ENCODE assay signal across 9 mouse cellular contexts in the genomic region with DNA sequence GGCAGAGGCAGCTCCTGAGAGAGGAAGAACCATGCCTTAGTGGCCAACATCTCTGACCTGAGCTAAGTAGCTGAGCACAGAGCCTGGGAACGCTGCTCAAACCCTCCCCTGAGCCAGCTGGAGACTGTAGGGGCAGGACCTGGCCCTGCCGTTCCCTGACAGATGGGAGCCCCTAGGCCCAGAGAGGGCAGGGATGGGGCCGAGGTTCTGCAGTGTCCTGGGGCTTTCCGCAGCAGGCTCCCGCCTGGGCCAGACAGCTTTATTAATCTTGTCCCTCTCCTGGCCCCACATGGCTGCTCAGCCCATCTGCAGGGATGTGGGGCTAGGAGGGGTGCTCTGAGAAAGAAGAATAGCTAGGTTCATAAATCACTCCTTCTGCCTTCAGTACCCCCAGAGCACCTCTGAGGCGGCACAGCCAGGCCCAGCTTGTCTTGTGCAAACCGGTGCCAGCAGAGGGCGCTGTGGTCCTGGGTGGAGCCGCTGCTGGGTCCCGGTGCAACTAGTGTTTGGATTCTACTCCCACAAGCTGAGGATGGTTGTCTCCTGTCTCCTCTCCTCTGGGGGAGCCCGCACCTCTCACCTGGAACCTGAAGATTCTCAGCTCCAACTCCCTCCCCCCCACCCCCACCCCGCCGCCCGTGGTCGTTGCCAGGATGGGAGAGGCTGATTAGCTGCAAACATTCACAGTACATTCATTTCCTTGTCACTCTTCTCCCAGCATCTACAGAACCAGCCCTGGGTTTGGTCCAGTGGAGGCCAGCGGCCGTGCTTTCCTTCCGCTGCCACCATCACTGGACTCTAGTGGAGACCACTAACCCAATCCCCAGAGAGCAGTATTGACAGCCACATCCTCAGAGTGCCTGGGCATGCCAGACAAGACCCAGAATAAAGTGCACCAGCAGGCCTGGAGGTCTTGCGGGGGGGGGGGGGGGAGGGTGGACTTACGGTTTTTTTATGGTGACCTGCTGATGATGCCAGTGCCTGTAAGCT. TPM values are rescaled to one million over a fixed set of nuclear protein-coding genes. Genes with fewer than 3 reads are reported as not detected.
DNase-seq lines count a peak whose midpoint lies in the region; ATAC-seq and TF ChIP-seq lines count a peak whose summit lies in the region.
"Had no signal": no experiment of that assay in that cellular context is flagged by ENCODE, and none has a peak within 500 bp of the region (broad histone marks: within the 10 kb centered on the region; RNA-seq: fewer than 3 reads in every experiment).

No protein-coding gene starts in this region.

- H3K79me2 ChIP-seq in CH12.LX (replicated peaks; ENCODE audit: control insufficient read depth, extremely low read depth, insufficient read depth, poor library complexity, severe bottlenecking) = no peaks in the 10 kb centered on the region

- TF ChIP-seq POLR2A in CH12.LX (IDR thresholded peaks at IDR 0.05; ENCODE audit: low read depth, low read length) = no peak

- no peaks in the 10 kb centered on the region for H3K36me3 ChIP-seq in CH12.LX (replicated peaks in 1 of 2; ENCODE audit: control insufficient read depth in 1 of 2, insufficient read depth in 1 of 2, low read length in 1 of 2)
- peaks cover 12% of the 10 kb centered on the region for H3K36me3 ChIP-seq in forebrain, embryonic 13.5 days (ENCODE audit: poor library complexity, severe bottlenecking)
- peaks cover 5% of the 10 kb centered on the region; the same call in 1 of the 2 replicates for H3K36me3 ChIP-seq in heart, postnatal 0 days (replicated peaks; ENCODE audit: control insufficient read depth, insufficient read depth, low read length)
- no peaks in the 10 kb centered on the region for H3K36me3 ChIP-seq in liver, postnatal 0 days (replicated peaks; ENCODE audit: insufficient read depth, low read length)

- H3K9me3 ChIP-seq in CH12.LX (replicated peaks; ENCODE audit: low read length) = peaks cover 5% of the 10 kb centered on the region
- no peaks in the 10 kb centered on the region for H3K9me3 ChIP-seq in forebrain, embryonic 13.5 days (replicated peaks)
- H3K9me3 ChIP-seq in heart, postnatal 0 days (replicated peaks; ENCODE audit: control insufficient read depth, low read length) = no peaks in the 10 kb centered on the region
- H3K9me3 ChIP-seq in liver, postnatal 0 days (ENCODE audit: low read length) = no peaks in the 10 kb centered on the region

- peak; percentile 24 to 77; a peak in 2 of 4 replicates for TF ChIP-seq CTCF in CH12.LX (conservative IDR thresholded peaks at IDR 0.05 in 1 of 2, IDR thresholded peaks at IDR 0.05 in 1 of 2; ENCODE audit: low read depth in 2 of 2, low read length in 2 of 2)
- peak; percentile 91 for TF ChIP-seq CTCF in heart, postnatal 0 days (IDR thresholded peaks at IDR 0.05; ENCODE audit: low read depth)
- peak; percentile 81 for TF ChIP-seq CTCF in liver, postnatal 0 days (IDR thresholded peaks at IDR 0.05; ENCODE audit: low read depth)

- H3K27me3 ChIP-seq in CH12.LX (replicated peaks) = peaks cover 86% of the 10 kb centered on the region
- no peaks in the 10 kb centered on the region for H3K27me3 ChIP-seq in forebrain, embryonic 13.5 days
- 0 out of 2 replicates have a peak, but pooled peaks cover 3% of the 10 kb centered on the region for H3K27me3 ChIP-seq in heart, postnatal 0 days (ENCODE audit: control insufficient read depth, insufficient read depth, low read length)
- H3K27me3 ChIP-seq in liver, postnatal 0 days (ENCODE audit: insufficient read depth, low read length) = no peaks in the 10 kb centered on the region

- TF ChIP-seq EP300 in CH12.LX (IDR thresholded peaks at IDR 0.05; ENCODE audit: low read length) = no peak
- TF ChIP-seq EP300 in heart, postnatal 0 days (IDR thresholded peaks at IDR 0.05; ENCODE audit: low read depth) = no peak
- no peak for TF ChIP-seq EP300 in liver, postnatal 0 days (IDR thresholded peaks at IDR 0.05; ENCODE audit: low read depth)

- H3K27ac ChIP-seq in CH12.LX (ENCODE audit: insufficient read depth, low read depth) = no peak overlapping the region
- H3K27ac ChIP-seq in forebrain, embryonic 13.5 days = peak overlapping the region; percentile 89
- no peak overlapping the region for H3K27ac ChIP-seq in heart, postnatal 0 days (ENCODE audit: low read depth)
- H3K27ac ChIP-seq in liver, postnatal 0 days (ENCODE audit: low read depth) = no peak overlapping the region

- H3K9ac ChIP-seq in CH12.LX (ENCODE audit: insufficient read depth, low read depth) = no peak overlapping the region
- H3K9ac ChIP-seq in forebrain, embryonic 13.5 days = peak overlapping the region; percentile 60
- H3K9ac ChIP-seq in heart, postnatal 0 days (replicated peaks; ENCODE audit: low read depth, low read length) = no peak overlapping the region
- H3K9ac ChIP-seq in liver, postnatal 0 days (replicated peaks) = no peak overlapping the region

- 5% methylated on average over 15 of the region's 20 CpGs for WGBS in forebrain, embryonic 13.5 days
- WGBS in heart, postnatal 0 days = 23% methylated on average over 20 of the region's 20 CpGs
- WGBS in liver, postnatal 0 days (ENCODE audit: insufficient replicate concordance) = 32% methylated on average over 20 of the region's 20 CpGs

- in situ Hi-C loops in CH12.LX (cut with MboI; ENCODE audit: low pct_ligation_motif_present, low pct_unique_long_range_greater_than_20kb, low sequenced_read_pairs) = no loop called here

- DNase-seq in CH12.LX (ENCODE audit: extremely low read depth) = peak; percentile 33
- DNase-seq in c-Kit-positive CD71-negative TER-119-negative erythroid progenitor cells, embryonic 14.5 days (ENCODE audit: low read depth) = peak; percentile 40
- peak; percentile 81 for DNase-seq in heart, postnatal 0 days (ENCODE audit: low spot score)
- peak; percentile 96 to 98 for DNase-seq in kidney, postnatal 4 days
- DNase-seq in liver, postnatal 0 days = peak; percentile 84
- DNase-seq in ovary, postnatal 10 days (ENCODE audit: low spot score) = peak; percentile 92
- peak; percentile 78 for DNase-seq in thymus, postnatal 14 days

- ATAC-seq in forebrain, embryonic 13.5 days = peak; percentile 71
- ATAC-seq in heart, postnatal 0 days (ENCODE audit: insufficient read depth, low read depth) = peak; percentile 74
- no peak; the same call in 1 of the 2 replicates for ATAC-seq in liver, postnatal 0 days

- dilution Hi-C loops in CH12.LX (cut with MboI; ENCODE audit: extremely low pct_ligation_motif_present, extremely low pct_unique_long_range_greater_than_20kb, low sequenced_read_pairs) = no loop called here

- no peak overlapping the region for H3K4me3 ChIP-seq in CH12.LX (replicated peaks in 1 of 3; ENCODE audit: low read depth in 2 of 3, low read length in 2 of 3, poor library complexity in 1 of 3)
- H3K4me3 ChIP-seq in forebrain, embryonic 13.5 days = peak overlapping the region; percentile 20; the same call in 1 of the 2 replicates
- no peak overlapping the region for H3K4me3 ChIP-seq in heart, postnatal 0 days (ENCODE audit: low read depth, low read length)
- no peak overlapping the region for H3K4me3 ChIP-seq in liver, postnatal 0 days (ENCODE audit: low read depth, low read length)
- H3K4me3 ChIP-seq: erythroblast, embryonic 14.5 days had no signal

- peaks cover 0 to 2% of the 10 kb centered on the region in 2 experiments; a peak in 1 of 4 replicates for H3K4me1 ChIP-seq in CH12.LX (ENCODE audit: control insufficient read depth in 1 of 2, insufficient read depth in 2 of 2)
- peaks cover 52% of the 10 kb centered on the region for H3K4me1 ChIP-seq in forebrain, embryonic 13.5 days
- H3K4me1 ChIP-seq in heart, postnatal 0 days (ENCODE audit: control insufficient read depth, insufficient read depth) = peaks cover 11% of the 10 kb centered on the region; the same call in 1 of the 2 replicates
- no peaks in the 10 kb centered on the region for H3K4me1 ChIP-seq in liver, postnatal 0 days (ENCODE audit: insufficient read depth)

- no peak overlapping the region for H3K4me2 ChIP-seq in CH12.LX (ENCODE audit: insufficient read depth, low read depth, poor library complexity, severe bottlenecking)
- H3K4me2 ChIP-seq in forebrain, embryonic 13.5 days = peak overlapping the region; percentile 53
- no peak overlapping the region for H3K4me2 ChIP-seq in heart, postnatal 0 days (ENCODE audit: low read depth, low read length)
- H3K4me2 ChIP-seq in liver, postnatal 0 days (ENCODE audit: low read depth, low read length) = no peak overlapping the region

- TF ChIP-seq RAD21 in CH12.LX (IDR thresholded peaks at IDR 0.05; ENCODE audit: low read depth, low read length) = peak; percentile 63

TF ChIP-seq in CH12.LX, 34 proteins besides CTCF, POLR2A, EP300 and RAD21:
- TF ChIP-seq SMC3 (IDR thresholded peaks at IDR 0.05; ENCODE audit: low read depth, low read length) = peak; percentile 63
- TF ChIP-seq ZKSCAN1 (IDR thresholded peaks at IDR 0.05; ENCODE audit: borderline replicate concordance, low read depth, low read length) = no peak

RNA-seq across cellular contexts. Expression of a gene that starts 39.6 kb away (rescaled TPM):
- total RNA-seq in CH12.LX (2012; rRNA removed) = 17.4 and 32.1 TPM in 2 replicates
- 0.36 and 0.49 TPM in 2 replicates for total RNA-seq in CH12.LX (2014; rRNA removed)
- polyA plus RNA-seq in CH12.LX (2012; ENCODE audit: insufficient read length, low read depth) = 0.50 and 0.73 TPM in 2 replicates
- 84.5 and 87.5 TPM in 2 replicates for polyA plus RNA-seq in forebrain, embryonic 13.5 days (2015; fragmentation: Nextera tagmentation; extraction: Ambion mirVana)
- 74.3 and 77.2 TPM in 2 replicates for total RNA-seq in heart, postnatal 0 days (2014; rRNA removed; ENCODE audit: low replicate concordance)
- polyA plus RNA-seq in heart, postnatal 0 days (2015; fragmentation: Nextera tagmentation; extraction: Ambion mirVana) = 15.1 and 17.4 TPM in 2 replicates
- 4.0 and 5.7 TPM in 2 replicates for polyA plus RNA-seq in liver, postnatal 0 days (2015; fragmentation: Nextera tagmentation; extraction: Ambion mirVana)

Comparison
In these comparisons a context has a peak if more than half of its experiments do, and no peak if none do; other contexts are left out.
1. DNase-seq: peak in every context shown above with its lines; median percentile 97 in kidney, postnatal 4 days; 92 in ovary, postnatal 10 days; 84 in liver, postnatal 0 days; 81 in heart, postnatal 0 days; 78 in thymus, postnatal 14 days; 40 in c-Kit-positive CD71-negative TER-119-negative erythroid progenitor cells, embryonic 14.5 days; 33 in CH12.LX.